ENCODE assay signal across 8 mouse cellular contexts in genomic region chr5:149353039-149353655, GRCm38 (mm10). TPM values are rescaled to one million over a fixed set of nuclear protein-coding genes. Genes with fewer than 3 reads are reported as not detected.
DNase-seq lines count a peak whose midpoint lies in the region; ATAC-seq and TF ChIP-seq lines count a peak whose summit lies in the region.

No protein-coding gene starts in this region.

- no peaks in the 10 kb centered on the region for H3K79me2 ChIP-seq in C2C12 (ENCODE audit: control insufficient read depth, insufficient read depth)

- no peak overlapping the region for H3ac ChIP-seq in C2C12 (ENCODE audit: control insufficient read depth, insufficient read length, low read depth)

- H3K9me3 ChIP-seq in intestine, embryonic 14.5 days (ENCODE audit: control insufficient read depth, low read length) = 0 out of 2 replicates have a peak, but pooled peaks cover 3% of the 10 kb centered on the region
- no peaks in the 10 kb centered on the region for H3K9me3 ChIP-seq in midbrain, embryonic 10.5 days (replicated peaks)

- no peak overlapping the region for H3K4me3 ChIP-seq in C2C12 (ENCODE audit: insufficient read depth, poor library complexity, severe bottlenecking)
- no peak overlapping the region for H3K4me3 ChIP-seq in intestine, embryonic 14.5 days (ENCODE audit: low read depth, low read length)
- no peak overlapping the region for H3K4me3 ChIP-seq in midbrain, embryonic 10.5 days

- no peak overlapping the region for H3K4me2 ChIP-seq in intestine, embryonic 14.5 days (ENCODE audit: low read length)

- intact Hi-C loops in left cerebral cortex, postnatal 36 days (cut with DNase I) = no loop called here

- peak; percentile 76 for ATAC-seq in intestine, embryonic 14.5 days (replicated peaks; ENCODE audit: low FRiP score, low TSS enrichment, low read depth)

- H3K4me1 ChIP-seq in intestine, embryonic 14.5 days (replicated peaks; ENCODE audit: control insufficient read depth, insufficient read depth, low read length) = peaks cover 28% of the 10 kb centered on the region
- H3K4me1 ChIP-seq in midbrain, embryonic 10.5 days = peaks cover 12% of the 10 kb centered on the region

- no peaks in the 10 kb centered on the region for H3K79me3 ChIP-seq in C2C12 (ENCODE audit: low read depth)

- no peaks in the 10 kb centered on the region for H3K36me3 ChIP-seq in C2C12 (ENCODE audit: control insufficient read depth, insufficient read depth)
- no peaks in the 10 kb centered on the region for H3K36me3 ChIP-seq in intestine, embryonic 14.5 days (ENCODE audit: control insufficient read depth, insufficient read depth, low read length)
- H3K36me3 ChIP-seq in midbrain, embryonic 10.5 days = no peaks in the 10 kb centered on the region

- H3K27me3 ChIP-seq in C2C12 (ENCODE audit: control insufficient read depth, insufficient read depth, insufficient read length) = no peaks in the 10 kb centered on the region
- no peaks in the 10 kb centered on the region for H3K27me3 ChIP-seq in intestine, embryonic 14.5 days (replicated peaks; ENCODE audit: control insufficient read depth, insufficient read depth, low read length)
- H3K27me3 ChIP-seq in midbrain, embryonic 10.5 days (ENCODE audit: low read depth, poor library complexity, severe bottlenecking) = no peaks in the 10 kb centered on the region

- peak; percentile 97 for DNase-seq in NIH3T3 (ENCODE audit: low read depth)
- DNase-seq in cerebellum, postnatal 4 days (ENCODE audit: low spot score in 2 of 2) = peak; percentile 35 to 78
- DNase-seq in gastrocnemius, postnatal 25 days = peak; percentile 57
- peak; percentile 77 for DNase-seq in intestine, embryonic 14.5 days (ENCODE audit: low spot score)
- peak; percentile 44 for DNase-seq in midbrain, embryonic 10.5 days (ENCODE audit: low spot score)
- no peak for DNase-seq in left cerebral cortex, postnatal 36 days (ENCODE audit: low spot score in 2 of 2)
- DNase-seq in right cerebral cortex, adult 2 months (ENCODE audit: low spot score in 2 of 2) = no peak

- WGBS in intestine, embryonic 14.5 days = 17% methylated on average over 14 of the region's 14 CpGs
- 42% methylated on average over 14 of the region's 14 CpGs for WGBS in midbrain, embryonic 10.5 days

- TF ChIP-seq CTCF in C2C12 (IDR thresholded peaks at IDR 0.05; ENCODE audit: control insufficient read depth, insufficient read depth, insufficient read length) = no peak

- H3K27ac ChIP-seq in intestine, embryonic 14.5 days (ENCODE audit: low read depth) = peak overlapping the region; percentile 34; the same call in 1 of the 2 replicates
- H3K27ac ChIP-seq in midbrain, embryonic 10.5 days (replicated peaks) = peak overlapping the region; percentile 72

- H3K9ac ChIP-seq in intestine, embryonic 14.5 days (ENCODE audit: low read length) = no peak overlapping the region

TF ChIP-seq in C2C12, 6 proteins besides CTCF, POLR2A, EP300 and RAD21:
- no peak for TF ChIP-seq MAX (IDR thresholded peaks at IDR 0.05)
- TF ChIP-seq CEBPB (IDR thresholded peaks at IDR 0.05; ENCODE audit: low read depth) = no peak
- peak; percentile 65 for TF ChIP-seq MYOD1 (IDR thresholded peaks at IDR 0.05; ENCODE audit: control insufficient read depth, insufficient read length, low read depth)

RNA-seq across cellular contexts. Expression of gene Medag, which starts 58.4 kb away (rescaled TPM):
- polyA plus RNA-seq in C2C12 (2012; fragmentation: generic; extraction: Trizol) = 0.09 TPM
- total RNA-seq in gastrocnemius, postnatal 25 days (2021) = 10 to 100 TPM; 15.8 to 18.2 TPM
- polyA plus RNA-seq in intestine, embryonic 14.5 days (2014; fragmentation: Nextera tagmentation; extraction: Ambion mirVana) = 2.2 TPM in 2 replicates
- polyA plus RNA-seq in midbrain, embryonic 10.5 days (2016; fragmentation: Nextera tagmentation; extraction: Ambion mirVana) = 0.32 and 0.57 TPM in 2 replicates
- 10 to 100 TPM; 14.5 to 16.5 TPM for total RNA-seq in left cerebral cortex, postnatal 36 days (2021)

Comparison
In these comparisons a context has a peak if more than half of its experiments do, and no peak if none do; other contexts are left out.
1. DNase-seq: peak in NIH3T3 (single experiment), cerebellum, postnatal 4 days (2 of 2), gastrocnemius, postnatal 25 days (single experiment), intestine, embryonic 14.5 days (single experiment) and midbrain, embryonic 10.5 days (single experiment); none in left cerebral cortex, postnatal 36 days (0 of 2) and right cerebral cortex, adult 2 months (0 of 2).